Mouse (Mus musculus): ENCODE results near the gene Usf1. TPM values are rescaled to one million over a fixed set of nuclear protein-coding genes. Genes with fewer than 3 reads are reported as not detected.

Usf1 gene
- total and polyA plus RNA-seq, 3 experiments: 37.4 to 73.7 (median 54.9) TPM

DNA sequence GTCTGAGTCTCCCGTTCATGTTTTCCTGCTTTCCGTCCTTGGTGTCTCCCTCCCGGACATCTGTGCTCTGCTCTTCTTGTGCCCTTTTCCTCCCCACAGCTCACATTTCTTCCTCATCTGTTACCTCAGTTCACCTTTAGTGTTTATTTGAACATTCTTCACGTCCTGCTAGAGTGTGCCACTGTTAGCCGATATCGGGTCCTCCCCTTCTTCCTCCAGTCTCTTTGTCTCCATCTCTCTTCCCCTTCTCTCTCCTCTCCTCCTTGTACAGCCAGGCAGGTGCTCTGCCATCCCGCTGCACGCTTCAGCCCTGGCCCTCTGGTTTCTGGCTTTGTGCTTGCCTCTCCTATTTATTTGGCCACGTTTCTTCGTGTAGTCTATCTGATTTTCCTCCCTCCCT is 36.6 kb downstream of the Usf1 start:
- Histone ChIP-seq H3K4me3 (replicated peaks in 1 of 3; ENCODE audit: low read depth in 2 of 3, low read length in 2 of 3, poor library complexity in 1 of 3) (no peak overlapping the region), H3K27ac (ENCODE audit: insufficient read depth, low read depth) (no peak overlapping the region), H3K4me1 (ENCODE audit: control insufficient read depth in 1 of 2, insufficient read depth in 2 of 2) (peaks cover 7 to 14% of the 10 kb centered on the region in 2 experiments), H3K9me3 (replicated peaks; ENCODE audit: low read length) (peaks cover 10% of the 10 kb centered on the region), H3K36me3 (replicated peaks in 1 of 2; ENCODE audit: control insufficient read depth in 1 of 2, insufficient read depth in 1 of 2, low read length in 1 of 2) (no peaks in the 10 kb centered on the region), H3K79me2 (replicated peaks; ENCODE audit: control insufficient read depth, extremely low read depth, insufficient read depth, poor library complexity, severe bottlenecking) (no peaks in the 10 kb centered on the region), H3K9ac (ENCODE audit: insufficient read depth, low read depth) (no peak overlapping the region), H3K27me3 (replicated peaks) (no peaks in the 10 kb centered on the region), H3K4me2 (ENCODE audit: insufficient read depth, low read depth, poor library complexity, severe bottlenecking) (no peak overlapping the region)
- no peak for TF ChIP-seq MYC (IDR thresholded peaks at IDR 0.05; ENCODE audit: low read depth, low read length)
- no peak for TF ChIP-seq EP300 (IDR thresholded peaks at IDR 0.05; ENCODE audit: low read length)
- TF ChIP-seq ZNF384 (IDR thresholded peaks at IDR 0.05; ENCODE audit: low read depth, low read length): no peak
- no peak for TF ChIP-seq CHD1 (IDR thresholded peaks at IDR 0.05; ENCODE audit: low read depth, low read length)
- no peak for TF ChIP-seq BHLHE40 (IDR thresholded peaks at IDR 0.05; ENCODE audit: low read depth, low read length)
- TF ChIP-seq SMC3 (IDR thresholded peaks at IDR 0.05; ENCODE audit: low read depth, low read length): no peak
- TF ChIP-seq GABPA (IDR thresholded peaks at IDR 0.05; ENCODE audit: insufficient replicate concordance, low read depth, low read length): no peak
- no peak for TF ChIP-seq SIN3A (IDR thresholded peaks at IDR 0.05; ENCODE audit: low read length)
- no peak for TF ChIP-seq POLR2A (IDR thresholded peaks at IDR 0.05; ENCODE audit: low read depth, low read length)
- TF ChIP-seq UBTF (IDR thresholded peaks at IDR 0.05; ENCODE audit: low read depth, low read length): no peak
- no peak for TF ChIP-seq HCFC1 (IDR thresholded peaks at IDR 0.05; ENCODE audit: low read depth, low read length)
- TF ChIP-seq MAFK (IDR thresholded peaks at IDR 0.05; ENCODE audit: insufficient replicate concordance, low read length): no peak
- TF ChIP-seq JUND (conservative IDR thresholded peaks at IDR 0.05; ENCODE audit: low read depth, low read length): no peak
- TF ChIP-seq ETS1 (conservative IDR thresholded peaks at IDR 0.05; ENCODE audit: low read depth, low read length): no peak
- no peak for TF ChIP-seq RAD21 (IDR thresholded peaks at IDR 0.05; ENCODE audit: low read depth, low read length)
- no peak for TF ChIP-seq KAT2A (IDR thresholded peaks at IDR 0.05; ENCODE audit: insufficient replicate concordance, low read length)
- dilution Hi-C loops (cut with MboI; ENCODE audit: extremely low pct_ligation_motif_present, extremely low pct_unique_long_range_greater_than_20kb, low sequenced_read_pairs) (no loop called here), in situ Hi-C loops (cut with MboI; ENCODE audit: low pct_ligation_motif_present, low pct_unique_long_range_greater_than_20kb, low sequenced_read_pairs) (no loop called here)
- DNase-seq (ENCODE audit: extremely low read depth): no peak

DNA sequence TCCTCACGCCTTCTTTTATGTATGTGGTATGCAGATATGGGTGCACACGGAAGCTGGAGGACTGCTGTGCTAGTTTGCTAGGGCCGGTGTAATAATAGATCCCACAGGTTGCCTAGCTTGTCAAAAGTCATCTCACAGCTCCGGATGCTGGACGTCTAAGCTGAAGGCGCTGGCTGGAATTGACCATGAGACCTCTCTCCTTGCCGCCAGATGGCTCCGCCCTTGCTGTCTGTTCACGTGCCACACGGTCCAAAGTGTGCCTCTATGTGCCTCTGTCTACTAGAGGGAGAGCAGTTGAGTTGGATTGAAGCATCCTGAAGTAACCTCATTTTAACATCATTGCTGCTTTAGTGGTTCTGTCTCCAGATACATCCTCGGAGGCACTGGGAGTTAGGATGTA is 38.9 kb downstream of the Usf1 start:
- Histone ChIP-seq H3K4me3 (replicated peaks in 1 of 3; ENCODE audit: low read depth in 2 of 3, low read length in 2 of 3, poor library complexity in 1 of 3) (no peak overlapping the region), H3K36me3 (replicated peaks in 1 of 2; ENCODE audit: control insufficient read depth in 1 of 2, insufficient read depth in 1 of 2, low read length in 1 of 2) (no peaks in the 10 kb centered on the region), H3K9ac (ENCODE audit: insufficient read depth, low read depth) (no peak overlapping the region), H3K27ac (ENCODE audit: insufficient read depth, low read depth) (no peak overlapping the region), H3K79me2 (replicated peaks; ENCODE audit: control insufficient read depth, extremely low read depth, insufficient read depth, poor library complexity, severe bottlenecking) (no peaks in the 10 kb centered on the region), H3K9me3 (replicated peaks; ENCODE audit: low read length) (peaks cover 2% of the 10 kb centered on the region), H3K4me1 (ENCODE audit: control insufficient read depth in 1 of 2, insufficient read depth in 2 of 2) (peaks cover 7 to 25% of the 10 kb centered on the region in 2 experiments), H3K4me2 (ENCODE audit: insufficient read depth, low read depth, poor library complexity, severe bottlenecking) (no peak overlapping the region), H3K27me3 (replicated peaks) (no peaks in the 10 kb centered on the region)
- TF ChIP-seq SIN3A (IDR thresholded peaks at IDR 0.05; ENCODE audit: low read length) (no peak), USF2 (conservative IDR thresholded peaks at IDR 0.05; ENCODE audit: low read depth, low read length) (no peak), TBP (conservative IDR thresholded peaks at IDR 0.05; ENCODE audit: low read depth, low read length) (no peak), GABPA (IDR thresholded peaks at IDR 0.05; ENCODE audit: insufficient replicate concordance, low read depth, low read length) (no peak), CTCF (conservative IDR thresholded peaks at IDR 0.05 in 1 of 2, IDR thresholded peaks at IDR 0.05 in 1 of 2; ENCODE audit: low read depth in 2 of 2, low read length in 2 of 2) (no peak), RCOR1 (conservative IDR thresholded peaks at IDR 0.05; ENCODE audit: low read depth, low read length) (no peak)
- dilution Hi-C loops (cut with MboI; ENCODE audit: extremely low pct_ligation_motif_present, extremely low pct_unique_long_range_greater_than_20kb, low sequenced_read_pairs) (no loop called here), in situ Hi-C loops (cut with MboI; ENCODE audit: low pct_ligation_motif_present, low pct_unique_long_range_greater_than_20kb, low sequenced_read_pairs) (no loop called here)
- no peak for DNase-seq (ENCODE audit: extremely low read depth)
